Mouse (Mus musculus): Measurements from ENCODE around the gene Ldb2. TPM values are rescaled to one million over a fixed set of nuclear protein-coding genes. Genes with fewer than 3 reads are reported as not detected.

Gene Ldb2
- polyA plus RNA-seq, 1 experiment = 4.0 TPM

GRCm38 (mm10) chr5:44483426-44484106 is 315.9 kb downstream of the Ldb2 start:
- no peak for DNase-seq (ENCODE audit: low read depth, low spot score)
- 71% methylated on average over 11 of the region's 11 CpGs for WGBS

GRCm38 (mm10) chr5:44481406-44481805 is 318.1 kb downstream of the Ldb2 start:
- DNase-seq (ENCODE audit: low read depth, low spot score) = no peak
- WGBS = 77% methylated on average over 4 of the region's 4 CpGs

- 44% methylated on average over 4 of the region's 4 CpGs for WGBS
- DNase-seq (ENCODE audit: low read depth, low spot score) = no peak
Measured at GRCm38 (mm10) chr5:44476356-44476755, 323.1 kb downstream of the Ldb2 start.

- DNase-seq (ENCODE audit: low read depth, low spot score) = no peak
- WGBS = 84% methylated on average over 1 of the region's 1 CpGs
Measured at GRCm38 (mm10) chr5:44475543-44475942, 323.9 kb downstream of the Ldb2 start.

GRCm38 (mm10) chr5:44473857-44474762 is 325.4 kb downstream of the Ldb2 start:
- 82% methylated on average over 10 of the region's 10 CpGs for WGBS

GRCm38 (mm10) chr5:44465238-44465637 is 334.2 kb downstream of the Ldb2 start:
- DNase-seq (ENCODE audit: low read depth, low spot score) = no peak
- 70% methylated on average over 4 of the region's 4 CpGs for WGBS

More at GRCm38 (mm10) chr5:44473857-44474762, 325.4 kb downstream of the Ldb2 start:
- DNase-seq (ENCODE audit: low read depth, low spot score) = no peak
